Mouse (Mus musculus): ENCODE results near the gene 1810030O07Rik. TPM values are rescaled to one million over a fixed set of nuclear protein-coding genes. Genes with fewer than 3 reads are reported as not detected.
"Not testable (repeated sequence)": the region's sequence is repeated elsewhere in the genome, so short reads cannot be mapped to it uniquely, and the experiment has no call there.

1810030O07Rik gene
- polyA plus RNA-seq, 1 experiment from 2014 or later: 42.4 TPM

- no peak for ATAC-seq (ENCODE audit: low read depth)
- H3K27ac ChIP-seq (ENCODE audit: low read length): no peak overlapping the region
- H3K27me3 ChIP-seq (ENCODE audit: control insufficient read depth, insufficient read depth, low read depth, low read length): no peaks in the 10 kb centered on the region
- no peak overlapping the region for H3K9ac ChIP-seq (ENCODE audit: low read length)
- H3K4me2 ChIP-seq (ENCODE audit: low read depth, low read length): no peak overlapping the region
- 33% methylated on average over 2 of the region's 2 CpGs for WGBS
- H3K36me3 ChIP-seq (ENCODE audit: control insufficient read depth, insufficient read depth, low read length): no peaks in the 10 kb centered on the region
- H3K9me3 ChIP-seq (ENCODE audit: control insufficient read depth, low read length): no peaks in the 10 kb centered on the region
- H3K4me3 ChIP-seq (ENCODE audit: low read length): no peak overlapping the region
- no peaks in the 10 kb centered on the region for H3K4me1 ChIP-seq (replicated peaks; ENCODE audit: control insufficient read depth, insufficient read depth, low read length)
These were observed 28.5 kb downstream of the 1810030O07Rik start for GRCm38 (mm10) chrX:12644976-12645375.

GRCm38 (mm10) chrX:12625131-12625530 lies 48.3 kb downstream of the 1810030O07Rik start:
- ATAC-seq (ENCODE audit: low read depth): no peak
- no peak overlapping the region for H3K4me2 ChIP-seq (ENCODE audit: low read depth, low read length)
- H3K27ac ChIP-seq (ENCODE audit: low read length): no peak overlapping the region
- no peaks in the 10 kb centered on the region for H3K36me3 ChIP-seq (ENCODE audit: control insufficient read depth, insufficient read depth, low read length)
- H3K4me3 ChIP-seq (ENCODE audit: low read length): no peak overlapping the region
- no peaks in the 10 kb centered on the region for H3K9me3 ChIP-seq (ENCODE audit: control insufficient read depth, low read length)
- H3K27me3 ChIP-seq (ENCODE audit: control insufficient read depth, insufficient read depth, low read depth, low read length): no peaks in the 10 kb centered on the region
- WGBS: 79% methylated on average over 4 of the region's 4 CpGs
- no peak overlapping the region for H3K9ac ChIP-seq (ENCODE audit: low read length)
- no peaks in the 10 kb centered on the region for H3K4me1 ChIP-seq (replicated peaks; ENCODE audit: control insufficient read depth, insufficient read depth, low read length)

- not testable (repeated sequence) for H3K36me3 ChIP-seq (ENCODE audit: control insufficient read depth, insufficient read depth, low read length); H3K4me3 ChIP-seq (ENCODE audit: low read length); H3K27ac ChIP-seq (ENCODE audit: low read length); H3K4me1 ChIP-seq (replicated peaks; ENCODE audit: control insufficient read depth, insufficient read depth, low read length); ATAC-seq (ENCODE audit: low read depth); H3K9ac ChIP-seq (ENCODE audit: low read length); H3K9me3 ChIP-seq (ENCODE audit: control insufficient read depth, low read length); H3K27me3 ChIP-seq (ENCODE audit: control insufficient read depth, insufficient read depth, low read depth, low read length); H3K4me2 ChIP-seq (ENCODE audit: low read depth, low read length)
- 96% methylated on average over 1 of the region's 1 CpGs for WGBS
These were observed 61.1 kb downstream of the 1810030O07Rik start for GRCm38 (mm10) chrX:12612360-12612759.

GRCm38 (mm10) chrX:12611211-12611610 lies 62.3 kb downstream of the 1810030O07Rik start:
- Histone ChIP-seq H3K27me3 (ENCODE audit: control insufficient read depth, insufficient read depth, low read depth, low read length) (no peaks in the 10 kb centered on the region), H3K9ac (ENCODE audit: low read length) (no peak overlapping the region), H3K9me3 (ENCODE audit: control insufficient read depth, low read length) (no peaks in the 10 kb centered on the region), H3K4me2 (ENCODE audit: low read depth, low read length) (no peak overlapping the region), H3K4me1 (replicated peaks; ENCODE audit: control insufficient read depth, insufficient read depth, low read length) (no peaks in the 10 kb centered on the region), H3K36me3 (ENCODE audit: control insufficient read depth, insufficient read depth, low read length) (no peaks in the 10 kb centered on the region; the same call in 1 of the 2 replicates), H3K4me3 (ENCODE audit: low read length) (no peak overlapping the region), H3K27ac (ENCODE audit: low read length) (no peak overlapping the region)
- no peak for ATAC-seq (ENCODE audit: low read depth)
- WGBS: 71% methylated on average over 2 of the region's 2 CpGs

- H3K9me3 ChIP-seq (ENCODE audit: control insufficient read depth, low read length); H3K4me2 ChIP-seq (ENCODE audit: low read depth, low read length); H3K4me1 ChIP-seq (replicated peaks; ENCODE audit: control insufficient read depth, insufficient read depth, low read length); H3K36me3 ChIP-seq (ENCODE audit: control insufficient read depth, insufficient read depth, low read length); H3K27ac ChIP-seq (ENCODE audit: low read length); H3K4me3 ChIP-seq (ENCODE audit: low read length); ATAC-seq (ENCODE audit: low read depth); H3K9ac ChIP-seq (ENCODE audit: low read length); H3K27me3 ChIP-seq (ENCODE audit: control insufficient read depth, insufficient read depth, low read depth, low read length): not testable (repeated sequence)
These were observed 62.9 kb downstream of the 1810030O07Rik start for GRCm38 (mm10) chrX:12610541-12610940.

Other genes starting within 250 kb of the 1810030O07Rik start
- 96.0 and 105 TPM in 2 replicates for gene Atp6ap2, start 85.9 kb downstream of the 1810030O07Rik start, polyA plus RNA-seq (2015; fragmentation: Nextera tagmentation; extraction: Ambion mirVana)
- gene Med14, start 88.4 kb upstream of the 1810030O07Rik start, polyA plus RNA-seq (2015; fragmentation: Nextera tagmentation; extraction: Ambion mirVana): 9.8 and 11.1 TPM in 2 replicates

All from lung, embryonic 16.5 days (tissue).